9 mouse cellular contexts compared by ENCODE assay signal in genomic region chr2:127927452-127928273, GRCm38 (mm10).
A peak's percentile ranks its signal among the peaks of the same experiment; 100 is the strongest.
DNase-seq lines count a peak whose midpoint lies in the region; ATAC-seq lines count a peak whose summit lies in the region.
"Had no signal": no experiment of that assay in that cellular context is flagged by ENCODE, and none has a peak within 500 bp of the region (broad histone marks: within the 10 kb centered on the region; RNA-seq: fewer than 3 reads in every experiment).

No protein-coding gene starts in this region.

- no peaks in the 10 kb centered on the region for H3K27me3 ChIP-seq in kidney, embryonic 15.5 days
- no peaks in the 10 kb centered on the region for H3K27me3 ChIP-seq in splenic B cell, adult 2 months (ENCODE audit: control insufficient read depth, insufficient read depth, low read length, poor library complexity, severe bottlenecking)

- DNase-seq in kidney, adult 11 months: no peak
- peak; percentile 4 for DNase-seq in ZHBTc4 (ENCODE audit: low read depth, low spot score)
- DNase-seq in splenic B cell, adult 2 months (ENCODE audit: low read depth, low spot score): peak; percentile 39
- DNase-seq in right cerebral cortex, postnatal 25 days: no peak
- DNase-seq in adrenal gland, adult 2 months: no peak
- DNase-seq in layer of hippocampus, adult 18-20 months (ENCODE audit: low spot score in 2 of 2): no peak

- 0 out of 2 replicates have a peak overlapping the region, but pooled peaks have one; percentile 1 for H3K4me2 ChIP-seq in kidney, embryonic 15.5 days

- 0 out of 2 replicates have a peak, but pooled peaks have one; percentile 19 for ATAC-seq in kidney, embryonic 15.5 days (replicated peaks; ENCODE audit: low FRiP score)
- ATAC-seq in inflammation-experienced regulatory T-cells, adult 6 months: peak; percentile 57
- ATAC-seq: forebrain, embryonic 14.5 days had no signal

- peaks cover 44% of the 10 kb centered on the region for H3K4me1 ChIP-seq in kidney, embryonic 15.5 days

- 31% methylated on average over 15 of the region's 15 CpGs for WGBS in kidney, embryonic 15.5 days

- no peaks in the 10 kb centered on the region for H3K36me3 ChIP-seq in kidney, embryonic 15.5 days
- no peaks in the 10 kb centered on the region for H3K36me3 ChIP-seq in splenic B cell, adult 2 months (ENCODE audit: control insufficient read depth, insufficient read depth, low read length, poor library complexity, severe bottlenecking)

- no peak overlapping the region for H3K4me3 ChIP-seq in kidney, embryonic 15.5 days (replicated peaks)

- H3K9ac ChIP-seq in kidney, embryonic 15.5 days: 0 out of 2 replicates have a peak overlapping the region, but pooled peaks have one; percentile 9

- peak overlapping the region; percentile 48 for H3K27ac ChIP-seq in kidney, embryonic 15.5 days

- H3K9me3 ChIP-seq in kidney, embryonic 15.5 days (replicated peaks): no peaks in the 10 kb centered on the region

Comparison
In these comparisons a context has a peak if more than half of its experiments do, and no peak if none do; other contexts are left out.
1. DNase-seq: peak in ZHBTc4 (single experiment) and splenic B cell, adult 2 months (single experiment); none in kidney, adult 11 months (single experiment), right cerebral cortex, postnatal 25 days (single experiment), adrenal gland, adult 2 months (single experiment) and layer of hippocampus, adult 18-20 months (0 of 2).